Mouse (Mus musculus) kidney, adult 8-10 months (tissue): ENCODE results near the gene Oas1f.
"Not testable (repeated sequence)": the region's sequence is repeated elsewhere in the genome, so short reads cannot be mapped to it uniquely, and the experiment has no call there.

Experiments
- DNase-seq, 2 experiments: peaks; one replicate each; pipeline ENCODE4 v3.0.0; 2022

The Oas1f gene

GRCm38 (mm10) chr5:120847067-120847466, at the start of gene Oas1f:
Oas1f (plus strand) TSS chr5:120847367.
- no peak for DNase-seq

- DNase-seq, result not testable (repeated sequence)
These were observed 49.0 kb upstream of the Oas1f start for GRCm38 (mm10) chr5:120798147-120798546.

- not testable (repeated sequence) for DNase-seq
These were observed 48.2 kb upstream of the Oas1f start for GRCm38 (mm10) chr5:120798943-120799342.

- DNase-seq, result no peak
These were observed 43.6 kb upstream of the Oas1f start for GRCm38 (mm10) chr5:120803596-120803995.

- peak; percentile 47 to 77 for DNase-seq
These were observed 40.7 kb upstream of the Oas1f start for GRCm38 (mm10) chr5:120806458-120806857.

- DNase-seq, result peak; percentile 27 to 46
These were observed 38.0 kb upstream of the Oas1f start for GRCm38 (mm10) chr5:120809171-120809570.

- peak; percentile 91 to 93 for DNase-seq
These were observed 35.0 kb upstream of the Oas1f start, which contains the start of gene Oas1c for GRCm38 (mm10) chr5:120811951-120812819. Oas1c (minus strand) TSS chr5:120812514.

GRCm38 (mm10) chr5:120813023-120813422, 34.1 kb upstream of the Oas1f start:
- DNase-seq, result no peak

GRCm38 (mm10) chr5:120815949-120816348, 31.2 kb upstream of the Oas1f start:
- peak in 1 of 2 experiments; percentile 52 for DNase-seq

- no peak for DNase-seq
These were observed 28.2 kb upstream of the Oas1f start for GRCm38 (mm10) chr5:120818999-120819398.

GRCm38 (mm10) chr5:120831031-120831430, 16.1 kb upstream of the Oas1f start:
- no peak for DNase-seq

GRCm38 (mm10) chr5:120833335-120834280, 13.6 kb upstream of the Oas1f start:
- no peak for DNase-seq

GRCm38 (mm10) chr5:120836731-120837585, 10.2 kb upstream of the Oas1f start:
- peak in 1 of 2 experiments; percentile 62 for DNase-seq

- DNase-seq, result peak; percentile 6 to 20
These were observed 2.5 kb upstream of the Oas1f start for GRCm38 (mm10) chr5:120844713-120845112.

GRCm38 (mm10) chr5:120849601-120850136, 2.5 kb downstream of the Oas1f start:
- DNase-seq, result peak; percentile 15 to 60

GRCm38 (mm10) chr5:120859241-120859640, 12.1 kb downstream of the Oas1f start:
- DNase-seq, result no peak

- DNase-seq, result no peak
These were observed 14.0 kb downstream of the Oas1f start, which contains the start of gene Oas1h for GRCm38 (mm10) chr5:120861121-120861520. Oas1h (plus strand) TSS chr5:120861421.

- peak in 1 of 2 experiments; percentile 19 for DNase-seq
These were observed 18.2 kb downstream of the Oas1f start for GRCm38 (mm10) chr5:120865336-120865860.

GRCm38 (mm10) chr5:120869436-120870015, 22.4 kb downstream of the Oas1f start:
- DNase-seq, result no peak

GRCm38 (mm10) chr5:120870081-120870480, 22.9 kb downstream of the Oas1f start:
- no peak for DNase-seq

- no peak for DNase-seq
These were observed 23.6 kb downstream of the Oas1f start for GRCm38 (mm10) chr5:120870782-120871181.
